Mouse (Mus musculus) heart, adult 11 months (tissue): ENCODE measurements at regions not wholly inside any gene's neighbourhood (a gene's known extent, or its start where the extent isn't known, plus 50 kb on each side); places are given as distances from the start of the nearest gene placed in this dataset.

Experiments
- DNase-seq: peaks from one replicate; pipeline ENCODE4 v3.0.0; 2022

GRCm38 (mm10) chr13:114523116-114523515 lies 64.4 kb upstream of the Fst start:
- no peak for DNase-seq

GRCm38 (mm10) chr13:114526856-114527255 lies 68.1 kb upstream of the Fst start:
- DNase-seq, result no peak

GRCm38 (mm10) chr13:114530171-114530774 lies 71.5 kb upstream of the Fst start:
- DNase-seq, result no peak

- no peak for DNase-seq
These were observed 73.0 kb upstream of the Fst start for GRCm38 (mm10) chr13:114531780-114532179.

GRCm38 (mm10) chr13:114532393-114533097 lies 73.8 kb upstream of the Fst start:
- DNase-seq, result no peak

- DNase-seq, result no peak
These were observed 75.8 kb upstream of the Fst start for GRCm38 (mm10) chr13:114534591-114534990.

GRCm38 (mm10) chr13:114535721-114536120 lies 77.0 kb upstream of the Fst start:
- no peak for DNase-seq

GRCm38 (mm10) chr13:114571731-114572130 lies 113.0 kb upstream of the Fst start:
- no peak for DNase-seq

- DNase-seq, result no peak
These were observed 125.8 kb upstream of the Fst start for GRCm38 (mm10) chr13:114584566-114584965.

GRCm38 (mm10) chr13:114587621-114588020 lies 128.9 kb upstream of the Fst start:
- no peak for DNase-seq

GRCm38 (mm10) chr13:114603341-114603740 lies 144.6 kb upstream of the Fst start:
- peak; percentile 66 for DNase-seq

GRCm38 (mm10) chr13:114604037-114604694 lies 145.4 kb upstream of the Fst start:
- no peak for DNase-seq

GRCm38 (mm10) chr13:114613909-114614308 lies 155.2 kb upstream of the Fst start:
- no peak for DNase-seq

- DNase-seq, result no peak
These were observed 160.7 kb upstream of the Fst start for GRCm38 (mm10) chr13:114619416-114619815.

- DNase-seq, result no peak
These were observed 178.0 kb upstream of the Fst start for GRCm38 (mm10) chr13:114636731-114637130.

- DNase-seq, result no peak
These were observed 178.5 kb upstream of the Mocs2 start for GRCm38 (mm10) chr13:114639531-114639930.

GRCm38 (mm10) chr13:114641688-114642390 lies 176.2 kb upstream of the Mocs2 start:
- DNase-seq, result no peak

- DNase-seq, result no peak
These were observed 175.0 kb upstream of the Mocs2 start for GRCm38 (mm10) chr13:114642901-114643491.

GRCm38 (mm10) chr13:114643521-114643920 lies 174.5 kb upstream of the Mocs2 start:
- DNase-seq, result no peak

GRCm38 (mm10) chr13:114654267-114654666 lies 163.8 kb upstream of the Mocs2 start:
- DNase-seq, result no peak

GRCm38 (mm10) chr13:114654953-114655586 lies 163.0 kb upstream of the Mocs2 start:
- peak; percentile 89 for DNase-seq

- DNase-seq, result no peak
These were observed 145.6 kb upstream of the Mocs2 start for GRCm38 (mm10) chr13:114672411-114672810.
